Mouse (Mus musculus): ENCODE results near the gene Fam71e2. TPM values are rescaled to one million over a fixed set of nuclear protein-coding genes. Genes with fewer than 3 reads are reported as not detected.

The Fam71e2 gene
- polyA plus RNA-seq, 1 experiment from 2014 or later, result not detected

DNA sequence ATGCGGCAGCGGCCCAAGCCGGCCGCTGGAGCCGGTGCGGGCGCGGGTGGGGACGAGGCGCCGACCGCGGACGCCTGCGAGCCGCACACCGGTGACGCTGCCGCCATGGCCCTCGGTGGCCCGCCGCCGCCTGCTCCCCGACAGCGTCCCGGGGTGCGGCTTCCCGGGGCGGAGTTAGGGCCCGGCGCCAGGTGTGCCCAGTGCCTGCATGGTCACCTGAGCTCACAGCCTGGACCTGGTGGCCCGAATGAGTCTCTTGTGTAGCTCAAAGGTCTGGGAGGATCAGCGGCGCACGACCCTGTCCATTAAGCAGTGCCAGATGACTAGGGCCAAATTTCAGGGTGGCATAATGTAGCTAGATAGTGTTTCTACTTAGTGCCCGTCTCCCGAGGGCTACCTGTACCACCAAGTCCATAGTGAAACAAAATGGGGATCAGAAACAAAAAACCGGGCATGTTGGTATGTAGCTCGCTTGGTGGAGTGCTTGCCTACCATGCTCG, 18.4 kb upstream of the Fam71e2 start, which contains the start of gene Tmem238:
Tmem238 (minus strand) TSS at position 221 of the 500 bp plus-strand sequence.
- Histone ChIP-seq H3K9ac (peak within 1 kb of the TSS; percentile 80), H3K36me3 (ENCODE audit: insufficient read depth) (peaks cover 10% of the 10 kb centered on the region), H3K4me1 (ENCODE audit: insufficient read depth) (peaks cover 5% of the 10 kb centered on the region; the same call in 1 of the 2 replicates), H3K27ac (ENCODE audit: low read depth) (peak within 1 kb of the TSS; percentile 88), H3K4me3 (ENCODE audit: low read depth, low read length) (peak within 1 kb of the TSS; percentile 58), H3K4me2 (peak within 1 kb of the TSS; percentile 94), H3K27me3 (ENCODE audit: insufficient read depth, low read length) (peaks cover 6% of the 10 kb centered on the region; the same call in 1 of the 2 replicates), H3K9me3 (ENCODE audit: low read depth, low read length) (no peaks in the 10 kb centered on the region)
- peak; percentile 10; the same call in 1 of the 2 replicates for ATAC-seq (ENCODE audit: insufficient read depth)
- 7% methylated on average over 40 of the region's 40 CpGs for WGBS
- no peak for TF ChIP-seq CTCF (IDR thresholded peaks at IDR 0.05; ENCODE audit: low read depth)
- no peak for DNase-seq

GRCm38 (mm10) chr7:4788499-4789435, 17.7 kb upstream of the Fam71e2 start:
- peak; percentile 44 for ATAC-seq (ENCODE audit: insufficient read depth)
- DNase-seq, result peak; percentile 79
- H3K4me2 ChIP-seq, result peak overlapping the region; percentile 94
- peaks cover 3% of the 10 kb centered on the region for H3K36me3 ChIP-seq (ENCODE audit: insufficient read depth)
- H3K4me1 ChIP-seq (ENCODE audit: insufficient read depth), result 0 out of 2 replicates have a peak, but pooled peaks cover 5% of the 10 kb centered on the region
- 2% methylated on average over 64 of the region's 64 CpGs for WGBS
- H3K9ac ChIP-seq, result peak overlapping the region; percentile 80
- peaks cover 6% of the 10 kb centered on the region; the same call in 1 of the 2 replicates for H3K27me3 ChIP-seq (ENCODE audit: insufficient read depth, low read length)
- TF ChIP-seq CTCF (IDR thresholded peaks at IDR 0.05; ENCODE audit: low read depth), result peak; percentile 14; the same call in 1 of the 2 replicates
- H3K9me3 ChIP-seq (ENCODE audit: low read depth, low read length), result no peaks in the 10 kb centered on the region
- H3K27ac ChIP-seq (ENCODE audit: low read depth), result peak overlapping the region; percentile 88
- H3K4me3 ChIP-seq (ENCODE audit: low read depth, low read length), result peak overlapping the region; percentile 58

- ATAC-seq (ENCODE audit: insufficient read depth), result no peak
- Histone ChIP-seq H3K27me3 (ENCODE audit: insufficient read depth, low read length) (peaks cover 4% of the 10 kb centered on the region; the same call in 1 of the 2 replicates), H3K4me2 (no peak overlapping the region), H3K4me1 (ENCODE audit: insufficient read depth) (peaks cover 8% of the 10 kb centered on the region; the same call in 1 of the 2 replicates), H3K9me3 (ENCODE audit: low read depth, low read length) (no peaks in the 10 kb centered on the region), H3K36me3 (ENCODE audit: insufficient read depth) (no peaks in the 10 kb centered on the region), H3K27ac (ENCODE audit: low read depth) (no peak overlapping the region), H3K9ac (no peak overlapping the region), H3K4me3 (ENCODE audit: low read depth, low read length) (no peak overlapping the region)
- WGBS, result 71% methylated on average over 14 of the region's 14 CpGs
- TF ChIP-seq CTCF (IDR thresholded peaks at IDR 0.05; ENCODE audit: low read depth), result no peak
- DNase-seq, result no peak
Observed at GRCm38 (mm10) chr7:4783667-4784268, 12.7 kb upstream of the Fam71e2 start.

DNA sequence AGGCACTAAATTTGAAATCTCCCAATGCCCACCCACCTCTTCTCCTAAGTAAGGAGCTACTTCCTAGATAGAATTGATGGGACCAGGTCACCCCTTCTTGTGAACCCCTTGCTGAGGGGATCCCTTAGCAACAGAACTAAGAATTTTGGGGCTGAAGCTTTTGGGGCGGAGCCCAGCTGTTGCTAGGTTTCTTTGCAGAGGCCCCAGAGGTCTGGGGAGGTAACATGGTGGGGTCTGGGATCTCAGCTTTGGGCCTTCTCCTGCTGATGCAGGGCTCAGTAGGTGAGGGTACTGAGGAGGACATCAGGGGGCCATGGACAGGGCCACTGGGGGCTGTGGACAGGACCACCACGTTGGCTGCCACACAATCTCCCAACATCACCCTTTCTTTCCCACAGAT, 11.7 kb upstream of the Fam71e2 start, which contains the start of the genes Il11 and Tmem190:
Il11 (minus strand) TSS at position 101 of the 400 bp plus-strand sequence.
Tmem190 (plus strand) TSS at position 179 of the 400 bp plus-strand sequence.
- Histone ChIP-seq H3K9me3 (ENCODE audit: low read depth, low read length) (no peaks in the 10 kb centered on the region), H3K27ac (ENCODE audit: low read depth) (no peak within 1 kb of the TSS), H3K4me3 (ENCODE audit: low read depth, low read length) (no peak within 1 kb of the TSS), H3K4me1 (ENCODE audit: insufficient read depth) (peaks cover 3% of the 10 kb centered on the region; the same call in 1 of the 2 replicates), H3K4me2 (no peak within 1 kb of the TSS), H3K9ac (no peak within 1 kb of the TSS), H3K27me3 (ENCODE audit: insufficient read depth, low read length) (peaks cover 14% of the 10 kb centered on the region), H3K36me3 (ENCODE audit: insufficient read depth) (no peaks in the 10 kb centered on the region)
- no peak for DNase-seq
- 66% methylated on average over 2 of the region's 2 CpGs for WGBS
- no peak for ATAC-seq (ENCODE audit: insufficient read depth)
- no peak for TF ChIP-seq CTCF (IDR thresholded peaks at IDR 0.05; ENCODE audit: low read depth)

DNA sequence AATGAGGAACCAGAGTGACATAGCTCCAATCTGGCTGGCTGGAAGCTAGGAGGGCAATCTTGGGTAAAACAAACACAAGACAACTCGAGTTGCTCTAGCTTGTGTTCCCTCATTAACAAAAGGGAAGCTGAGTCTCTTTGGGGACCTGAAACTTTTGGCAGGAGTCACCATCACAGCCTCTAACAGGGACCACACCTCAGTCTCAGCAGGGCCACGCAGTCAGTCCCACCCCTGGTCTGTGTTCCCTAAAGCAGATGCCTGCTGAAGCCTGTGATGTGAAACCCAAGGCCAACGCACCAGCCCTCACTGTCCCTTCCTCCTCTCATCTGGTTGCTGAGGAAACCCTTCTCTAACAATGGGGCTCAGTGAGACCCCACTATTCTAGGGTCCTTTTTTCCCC, 11.0 kb upstream of the Fam71e2 start:
- 38% methylated on average over 3 of the region's 3 CpGs for WGBS
- H3K27me3 ChIP-seq (ENCODE audit: insufficient read depth, low read length), result peaks cover 20% of the 10 kb centered on the region
- H3K27ac ChIP-seq (ENCODE audit: low read depth), result no peak overlapping the region
- no peaks in the 10 kb centered on the region for H3K9me3 ChIP-seq (ENCODE audit: low read depth, low read length)
- peaks cover 3% of the 10 kb centered on the region; the same call in 1 of the 2 replicates for H3K4me1 ChIP-seq (ENCODE audit: insufficient read depth)
- H3K4me3 ChIP-seq (ENCODE audit: low read depth, low read length), result no peak overlapping the region
- no peak overlapping the region for H3K9ac ChIP-seq
- ATAC-seq (ENCODE audit: insufficient read depth) (no peak), DNase-seq (no peak)
- no peaks in the 10 kb centered on the region for H3K36me3 ChIP-seq (ENCODE audit: insufficient read depth)
- no peak for TF ChIP-seq CTCF (IDR thresholded peaks at IDR 0.05; ENCODE audit: low read depth)
- H3K4me2 ChIP-seq, result no peak overlapping the region

DNA sequence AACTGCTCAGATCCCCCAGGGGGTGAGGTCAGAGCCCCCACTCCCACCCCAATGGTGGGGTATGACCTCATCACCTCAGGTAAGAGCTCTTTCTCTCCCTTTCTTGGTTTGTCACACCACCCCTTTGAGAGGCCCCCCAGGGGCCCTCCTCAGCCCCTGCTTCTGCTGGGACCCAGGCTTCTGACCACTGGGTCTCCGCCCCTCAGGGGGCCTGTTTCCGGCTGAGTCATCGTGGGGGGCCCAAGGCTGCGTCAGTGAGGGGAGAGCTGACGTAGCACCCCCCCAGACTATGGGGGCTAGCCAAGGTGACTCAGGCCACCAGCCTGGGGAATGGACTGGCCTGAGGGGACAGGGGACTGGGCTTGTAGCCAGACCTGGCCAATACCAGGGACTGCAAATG, 8.8 kb upstream of the Fam71e2 start:
- H3K27me3 ChIP-seq (ENCODE audit: insufficient read depth, low read length), result peaks cover 34% of the 10 kb centered on the region
- H3K9ac ChIP-seq, result no peak overlapping the region
- WGBS, result 31% methylated on average over 5 of the region's 5 CpGs
- ATAC-seq (ENCODE audit: insufficient read depth), result no peak
- no peak overlapping the region for H3K27ac ChIP-seq (ENCODE audit: low read depth)
- no peak for DNase-seq
- H3K4me2 ChIP-seq, result no peak overlapping the region
- H3K4me1 ChIP-seq (ENCODE audit: insufficient read depth), result peaks cover 3% of the 10 kb centered on the region; the same call in 1 of the 2 replicates
- no peak overlapping the region for H3K4me3 ChIP-seq (ENCODE audit: low read depth, low read length)
- no peaks in the 10 kb centered on the region for H3K9me3 ChIP-seq (ENCODE audit: low read depth, low read length)
- no peak for TF ChIP-seq CTCF (IDR thresholded peaks at IDR 0.05; ENCODE audit: low read depth)
- no peaks in the 10 kb centered on the region for H3K36me3 ChIP-seq (ENCODE audit: insufficient read depth)
